8 mouse cellular contexts compared by ENCODE assay signal in the genomic region with DNA sequence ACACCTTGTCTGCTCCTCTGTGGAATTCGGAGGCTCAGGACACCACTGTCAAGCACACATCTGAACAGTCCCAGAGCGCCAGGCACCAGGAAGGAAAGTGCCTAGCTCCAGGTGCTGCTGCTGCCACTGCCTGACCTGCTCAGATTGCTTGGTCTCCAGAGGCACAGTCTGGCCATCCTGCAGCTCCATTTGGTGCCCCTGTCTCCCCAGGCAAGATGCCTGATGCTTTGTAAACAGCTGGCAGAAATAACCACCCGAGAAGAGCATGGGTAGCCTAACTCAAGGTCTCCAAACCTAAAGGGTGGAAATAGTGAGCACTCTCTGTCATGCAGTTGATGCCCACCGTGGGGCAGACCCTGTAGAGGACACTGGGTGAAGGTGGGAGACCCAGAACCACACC. TPM values are rescaled to one million over a fixed set of nuclear protein-coding genes. Genes with fewer than 3 reads are reported as not detected.
DNase-seq lines count a peak whose midpoint lies in the region; ATAC-seq and TF ChIP-seq lines count a peak whose summit lies in the region.

No protein-coding gene starts in this region.

- H3K4me3 ChIP-seq in left cerebral cortex, adult 2 months = peak overlapping the region; percentile 66
- H3K4me3 ChIP-seq in embryonic facial prominence, embryonic 13.5 days = peak overlapping the region; percentile 92
- H3K4me3 ChIP-seq in hindbrain, postnatal 0 days (ENCODE audit: low read length) = peak overlapping the region; percentile 89
- peak overlapping the region; percentile 80 for H3K4me3 ChIP-seq in midbrain, postnatal 0 days (ENCODE audit: low read depth, low read length)

- ATAC-seq in embryonic facial prominence, embryonic 13.5 days (ENCODE audit: insufficient number of reproducible peaks, insufficient read depth, low FRiP score, low TSS enrichment, low read depth) = no peak
- ATAC-seq in hindbrain, postnatal 0 days = no peak
- ATAC-seq in midbrain, postnatal 0 days (ENCODE audit: low FRiP score) = no peak

- H3K9ac ChIP-seq in embryonic facial prominence, embryonic 13.5 days = peak overlapping the region; percentile 95
- peak overlapping the region; percentile 95 for H3K9ac ChIP-seq in hindbrain, postnatal 0 days (replicated peaks; ENCODE audit: low read length)
- H3K9ac ChIP-seq in midbrain, postnatal 0 days (replicated peaks; ENCODE audit: low read length, poor library complexity, severe bottlenecking) = peak overlapping the region; percentile 77

- peaks cover 33% of the 10 kb centered on the region for H3K4me1 ChIP-seq in embryonic facial prominence, embryonic 13.5 days
- peaks cover 15% of the 10 kb centered on the region for H3K4me1 ChIP-seq in hindbrain, postnatal 0 days (ENCODE audit: insufficient read depth, low read length)
- H3K4me1 ChIP-seq in midbrain, postnatal 0 days (ENCODE audit: insufficient read depth, low read length) = peaks cover 11% of the 10 kb centered on the region

- TF ChIP-seq CTCF in left cerebral cortex, adult 2 months (IDR thresholded peaks at IDR 0.05) = no peak
- no peak for TF ChIP-seq CTCF in hindbrain, postnatal 0 days (IDR thresholded peaks at IDR 0.05; ENCODE audit: low read depth)
- TF ChIP-seq CTCF in midbrain, postnatal 0 days (IDR thresholded peaks at IDR 0.05) = no peak

- peak overlapping the region; percentile 92 for H3K27ac ChIP-seq in left cerebral cortex, adult 2 months
- H3K27ac ChIP-seq in embryonic facial prominence, embryonic 13.5 days = peak overlapping the region; percentile 84
- H3K27ac ChIP-seq in hindbrain, postnatal 0 days = peak overlapping the region; percentile 82; the same call in 1 of the 2 replicates
- H3K27ac ChIP-seq in midbrain, postnatal 0 days (ENCODE audit: low read depth, low read length) = peak overlapping the region; percentile 80; the same call in 1 of the 2 replicates

- H3K27me3 ChIP-seq in embryonic facial prominence, embryonic 13.5 days = no peaks in the 10 kb centered on the region
- no peaks in the 10 kb centered on the region for H3K27me3 ChIP-seq in hindbrain, postnatal 0 days (ENCODE audit: insufficient read depth, low read length)
- no peaks in the 10 kb centered on the region for H3K27me3 ChIP-seq in midbrain, postnatal 0 days (ENCODE audit: insufficient read depth, low read length)

- intact Hi-C loops in left cerebral cortex, adult 2 months (cut with DNase I) = loop anchor here (5.0 kb wide), 1 partner anchor 188 kb away; no protein-coding TSS in a partner anchor

- DNase-seq in left cerebral cortex, adult 2 months (ENCODE audit: extremely low spot score in 1 of 2, low spot score in 2 of 2) = no peak
- no peak for DNase-seq in left cerebral cortex, adult 11 months (ENCODE audit: low spot score)
- DNase-seq in hindbrain, postnatal 0 days (ENCODE audit: low spot score) = no peak
- no peak for DNase-seq in midbrain, postnatal 0 days (ENCODE audit: low spot score)
- no peak for DNase-seq in thymus, adult 18-20 months
- no peak for DNase-seq in left cerebral cortex, adult 9 months (ENCODE audit: low spot score in 2 of 2)
- DNase-seq in layer of hippocampus, adult 9-11 months = no peak

- peak overlapping the region; percentile 96 for H3K4me2 ChIP-seq in embryonic facial prominence, embryonic 13.5 days
- H3K4me2 ChIP-seq in hindbrain, postnatal 0 days (ENCODE audit: low read depth, low read length) = peak overlapping the region; percentile 82
- H3K4me2 ChIP-seq in midbrain, postnatal 0 days (ENCODE audit: low read depth, low read length, poor library complexity, severe bottlenecking) = peak overlapping the region; percentile 87

- H3K9me3 ChIP-seq in embryonic facial prominence, embryonic 13.5 days = no peaks in the 10 kb centered on the region
- no peaks in the 10 kb centered on the region for H3K9me3 ChIP-seq in hindbrain, postnatal 0 days (ENCODE audit: low read length)
- no peaks in the 10 kb centered on the region for H3K9me3 ChIP-seq in midbrain, postnatal 0 days (ENCODE audit: low read length)

- H3K36me3 ChIP-seq in embryonic facial prominence, embryonic 13.5 days = peaks cover 39% of the 10 kb centered on the region
- H3K36me3 ChIP-seq in hindbrain, postnatal 0 days (ENCODE audit: insufficient read depth, low read length) = peaks cover 26% of the 10 kb centered on the region
- peaks cover 34% of the 10 kb centered on the region for H3K36me3 ChIP-seq in midbrain, postnatal 0 days (ENCODE audit: insufficient read depth, low read length)

- WGBS in embryonic facial prominence, embryonic 13.5 days = 22% methylated on average over 4 of the region's 4 CpGs
- WGBS in hindbrain, postnatal 0 days = 24% methylated on average over 4 of the region's 4 CpGs
- 17% methylated on average over 4 of the region's 4 CpGs for WGBS in midbrain, postnatal 0 days

RNA-seq across cellular contexts. Expression of a gene that starts 1.1 kb away (rescaled TPM):
- total RNA-seq in left cerebral cortex, adult 2 months (2021) = 10 to 100 TPM; 37.2 to 43.6 TPM
- 103 and 104 TPM in 2 replicates for polyA plus RNA-seq in embryonic facial prominence, embryonic 13.5 days (2015; fragmentation: Nextera tagmentation; extraction: Ambion mirVana)
- 102 and 117 TPM in 2 replicates for total RNA-seq in hindbrain, postnatal 0 days (2014; rRNA removed)
- polyA plus RNA-seq in hindbrain, postnatal 0 days (2015; fragmentation: Nextera tagmentation; extraction: Ambion mirVana) = 115 and 118 TPM in 2 replicates
- 79.5 and 101 TPM in 2 replicates for total RNA-seq in midbrain, postnatal 0 days (2014; rRNA removed)
- 121 and 129 TPM in 2 replicates for polyA plus RNA-seq in midbrain, postnatal 0 days (2015; fragmentation: Nextera tagmentation; extraction: Ambion mirVana)

RNA-seq across cellular contexts. Expression of a gene that starts 28.2 kb away (rescaled TPM):
- 100 to 1,000 TPM; 249 to 287 TPM for total RNA-seq in left cerebral cortex, adult 2 months (2021)
- 17.5 and 20.0 TPM in 2 replicates for polyA plus RNA-seq in embryonic facial prominence, embryonic 13.5 days (2015; fragmentation: Nextera tagmentation; extraction: Ambion mirVana)
- total RNA-seq in hindbrain, postnatal 0 days (2014; rRNA removed) = 45.9 and 62.4 TPM in 2 replicates
- polyA plus RNA-seq in hindbrain, postnatal 0 days (2015; fragmentation: Nextera tagmentation; extraction: Ambion mirVana) = 30.8 and 31.5 TPM in 2 replicates
- 23.8 and 32.7 TPM in 2 replicates for total RNA-seq in midbrain, postnatal 0 days (2014; rRNA removed)
- polyA plus RNA-seq in midbrain, postnatal 0 days (2015; fragmentation: Nextera tagmentation; extraction: Ambion mirVana) = 18.0 TPM in 2 replicates
